ENCODE assay signal across 14 mouse cellular contexts in genomic region chr5:111054380-111054779, GRCm38 (mm10).
DNase-seq lines count a peak whose midpoint lies in the region; ATAC-seq and TF ChIP-seq lines count a peak whose summit lies in the region.
"Had no signal": no experiment of that assay in that cellular context is flagged by ENCODE, and none has a peak within 500 bp of the region (broad histone marks: within the 10 kb centered on the region; RNA-seq: fewer than 3 reads in every experiment).

No protein-coding gene starts in this region.

- peak overlapping the region; percentile 84 for H3K27ac ChIP-seq in forebrain, embryonic 12.5 days
- peak overlapping the region; percentile 90 for H3K27ac ChIP-seq in forebrain, postnatal 0 days (ENCODE audit: low read depth, low read length)
- no peak overlapping the region for H3K27ac ChIP-seq in hindbrain, postnatal 0 days
- peak overlapping the region; percentile 26 for H3K27ac ChIP-seq in midbrain, postnatal 0 days (ENCODE audit: low read depth, low read length)
- H3K27ac ChIP-seq: liver, embryonic 15.5 days had no signal

- no peaks in the 10 kb centered on the region for H3K36me3 ChIP-seq in forebrain, embryonic 12.5 days (replicated peaks)
- no peaks in the 10 kb centered on the region for H3K36me3 ChIP-seq in forebrain, postnatal 0 days (ENCODE audit: insufficient read depth)
- no peaks in the 10 kb centered on the region for H3K36me3 ChIP-seq in hindbrain, postnatal 0 days (ENCODE audit: insufficient read depth, low read length)
- no peaks in the 10 kb centered on the region for H3K36me3 ChIP-seq in midbrain, postnatal 0 days (ENCODE audit: insufficient read depth, low read length)
- H3K36me3 ChIP-seq: embryonic facial prominence, embryonic 13.5 days; liver, embryonic 15.5 days had no signal

- peak overlapping the region; percentile 2; the same call in 1 of the 2 replicates for H3K9ac ChIP-seq in forebrain, embryonic 12.5 days
- H3K9ac ChIP-seq in forebrain, postnatal 0 days = peak overlapping the region; percentile 43
- no peak overlapping the region for H3K9ac ChIP-seq in hindbrain, postnatal 0 days (replicated peaks; ENCODE audit: low read length)
- no peak overlapping the region for H3K9ac ChIP-seq in midbrain, postnatal 0 days (replicated peaks; ENCODE audit: low read length, poor library complexity, severe bottlenecking)
- H3K9ac ChIP-seq: embryonic facial prominence, embryonic 13.5 days; liver, embryonic 15.5 days had no signal

- no peak for ATAC-seq in forebrain, embryonic 12.5 days (ENCODE audit: low FRiP score)
- peak; percentile 6; the same call in 1 of the 2 replicates for ATAC-seq in forebrain, postnatal 0 days
- no peak for ATAC-seq in hindbrain, postnatal 0 days
- no peak for ATAC-seq in midbrain, postnatal 0 days (ENCODE audit: low FRiP score)
- ATAC-seq in megakaryocyte progenitor cell, adult 5-6 weeks (replicated peaks; ENCODE audit: poor library complexity) = no peak
- ATAC-seq: lung, postnatal 0 days had no signal

- H3K4me3 ChIP-seq in forebrain, embryonic 12.5 days (replicated peaks) = no peak overlapping the region
- H3K4me3 ChIP-seq in forebrain, postnatal 0 days (ENCODE audit: low read depth, low read length) = no peak overlapping the region
- H3K4me3 ChIP-seq in hindbrain, postnatal 0 days (ENCODE audit: low read length) = no peak overlapping the region
- no peak overlapping the region for H3K4me3 ChIP-seq in midbrain, postnatal 0 days (ENCODE audit: low read depth, low read length)
- H3K4me3 ChIP-seq: embryonic facial prominence, embryonic 13.5 days; liver, embryonic 15.5 days had no signal

- no peaks in the 10 kb centered on the region for H3K27me3 ChIP-seq in forebrain, embryonic 12.5 days
- H3K27me3 ChIP-seq in forebrain, postnatal 0 days (ENCODE audit: insufficient read depth, low read length) = no peaks in the 10 kb centered on the region
- H3K27me3 ChIP-seq in hindbrain, postnatal 0 days (ENCODE audit: insufficient read depth, low read length) = no peaks in the 10 kb centered on the region
- H3K27me3 ChIP-seq in midbrain, postnatal 0 days (ENCODE audit: insufficient read depth, low read length) = no peaks in the 10 kb centered on the region
- H3K27me3 ChIP-seq: embryonic facial prominence, embryonic 13.5 days had no signal

- H3K4me1 ChIP-seq in forebrain, embryonic 12.5 days = peaks cover 65% of the 10 kb centered on the region
- peaks cover 56% of the 10 kb centered on the region for H3K4me1 ChIP-seq in forebrain, postnatal 0 days (ENCODE audit: insufficient read depth)
- H3K4me1 ChIP-seq in hindbrain, postnatal 0 days (ENCODE audit: insufficient read depth, low read length) = peaks cover 57% of the 10 kb centered on the region
- H3K4me1 ChIP-seq in midbrain, postnatal 0 days (ENCODE audit: insufficient read depth, low read length) = peaks cover 37% of the 10 kb centered on the region
- H3K4me1 ChIP-seq: liver, embryonic 15.5 days had no signal

- TF ChIP-seq CTCF in forebrain, postnatal 0 days (IDR thresholded peaks at IDR 0.05; ENCODE audit: low read depth) = no peak
- no peak for TF ChIP-seq CTCF in hindbrain, postnatal 0 days (IDR thresholded peaks at IDR 0.05; ENCODE audit: low read depth)
- no peak for TF ChIP-seq CTCF in midbrain, postnatal 0 days (IDR thresholded peaks at IDR 0.05)

- intact Hi-C loops in left cerebral cortex, postnatal 4 days (cut with DNase I) = no loop called here

- WGBS in forebrain, embryonic 12.5 days = 44% methylated on average over 9 of the region's 9 CpGs
- WGBS in forebrain, postnatal 0 days = 27% methylated on average over 9 of the region's 9 CpGs
- 37% methylated on average over 9 of the region's 9 CpGs for WGBS in hindbrain, postnatal 0 days
- 36% methylated on average over 9 of the region's 9 CpGs for WGBS in midbrain, postnatal 0 days

- no peaks in the 10 kb centered on the region for H3K9me3 ChIP-seq in forebrain, embryonic 12.5 days
- no peaks in the 10 kb centered on the region for H3K9me3 ChIP-seq in forebrain, postnatal 0 days (ENCODE audit: low read length)
- no peaks in the 10 kb centered on the region for H3K9me3 ChIP-seq in hindbrain, postnatal 0 days (ENCODE audit: low read length)
- no peaks in the 10 kb centered on the region for H3K9me3 ChIP-seq in midbrain, postnatal 0 days (ENCODE audit: low read length)
- H3K9me3 ChIP-seq: embryonic facial prominence, embryonic 13.5 days; liver, embryonic 15.5 days had no signal

- peak; percentile 73 for DNase-seq in forebrain, postnatal 0 days
- no peak for DNase-seq in hindbrain, postnatal 0 days (ENCODE audit: low spot score)
- DNase-seq in midbrain, postnatal 0 days (ENCODE audit: low spot score) = no peak
- no peak for DNase-seq in left cerebral cortex, postnatal 4 days
- no peak for DNase-seq in lung, postnatal 10 days
- DNase-seq: cerebellum, adult 9-10 months; heart, adult 11 months; kidney, adult 18-20 months; kidney, postnatal 25 days had no signal

- peak overlapping the region; percentile 34; the same call in 1 of the 2 replicates for H3K4me2 ChIP-seq in forebrain, embryonic 12.5 days
- H3K4me2 ChIP-seq in forebrain, postnatal 0 days (ENCODE audit: low read depth) = peak overlapping the region; percentile 49
- H3K4me2 ChIP-seq in hindbrain, postnatal 0 days (ENCODE audit: low read depth, low read length) = peak overlapping the region; percentile 43; the same call in 1 of the 2 replicates
- 0 out of 2 replicates have a peak overlapping the region, but pooled peaks have one; percentile 48 for H3K4me2 ChIP-seq in midbrain, postnatal 0 days (ENCODE audit: low read depth, low read length, poor library complexity, severe bottlenecking)
- H3K4me2 ChIP-seq: liver, embryonic 15.5 days had no signal

Comparison
In these comparisons a context has a peak if more than half of its experiments do, and no peak if none do; other contexts are left out.
1. H3K9ac ChIP-seq: peak in forebrain, embryonic 12.5 days (single experiment) and forebrain, postnatal 0 days (single experiment); none in hindbrain, postnatal 0 days (single experiment) and midbrain, postnatal 0 days (single experiment).
2. Peak in every context shown above with its lines, with median percentiles within 50 percentile points of each other: H3K4me2 ChIP-seq.